Mouse (Mus musculus): ENCODE measurements around the gene Cd55. TPM values are rescaled to one million over a fixed set of nuclear protein-coding genes. Genes with fewer than 3 reads are reported as not detected.

The Cd55 gene
- 19.3 and 20.3 TPM in 2 replicates for polyA plus RNA-seq (2015; fragmentation: Nextera tagmentation; extraction: Ambion mirVana)

- peak within 1 kb of the TSS; percentile 91 for H3K27ac ChIP-seq (ENCODE audit: low read length)
- H3K4me3 ChIP-seq (ENCODE audit: low read depth, low read length) = peak within 1 kb of the TSS; percentile 76
- H3K36me3 ChIP-seq (ENCODE audit: control insufficient read depth, insufficient read depth) = no peaks in the 10 kb centered on the region
- ATAC-seq (ENCODE audit: low read depth) = peak; percentile 97
- peak within 1 kb of the TSS; percentile 92 for H3K4me2 ChIP-seq (ENCODE audit: low read depth, low read length)
- peak within 1 kb of the TSS; percentile 80 for H3K9ac ChIP-seq (ENCODE audit: low read depth, low read length)
- peaks cover 9% of the 10 kb centered on the region for H3K4me1 ChIP-seq (ENCODE audit: control insufficient read depth, low read depth, low read length)
- H3K27me3 ChIP-seq (ENCODE audit: control insufficient read depth, insufficient read depth, low read depth, low read length) = no peaks in the 10 kb centered on the region
- under 1% methylated on average over 45 of the region's 45 CpGs for WGBS (ENCODE audit: insufficient replicate concordance)
- no peaks in the 10 kb centered on the region for H3K9me3 ChIP-seq (replicated peaks; ENCODE audit: control insufficient read depth, low read length)
These were observed at the start of gene Cd55 for GRCm38 (mm10) chr1:130462084-130462861. Gene Cd55 (minus strand): TSS chr1:130462744.

- no peak for ATAC-seq (ENCODE audit: low read depth)
- no peaks in the 10 kb centered on the region for H3K27me3 ChIP-seq (ENCODE audit: control insufficient read depth, insufficient read depth, low read depth, low read length)
- no peak overlapping the region for H3K9ac ChIP-seq (ENCODE audit: low read depth, low read length)
- H3K4me2 ChIP-seq (ENCODE audit: low read depth, low read length) = no peak overlapping the region
- 56% methylated on average over 3 of the region's 3 CpGs for WGBS (ENCODE audit: insufficient replicate concordance)
- no peak overlapping the region for H3K4me3 ChIP-seq (ENCODE audit: low read depth, low read length)
- no peaks in the 10 kb centered on the region for H3K9me3 ChIP-seq (replicated peaks; ENCODE audit: control insufficient read depth, low read length)
- H3K27ac ChIP-seq (ENCODE audit: low read length) = no peak overlapping the region
- H3K36me3 ChIP-seq (ENCODE audit: control insufficient read depth, insufficient read depth) = no peaks in the 10 kb centered on the region
- H3K4me1 ChIP-seq (ENCODE audit: control insufficient read depth, low read depth, low read length) = no peaks in the 10 kb centered on the region; the same call in 1 of the 2 replicates
These were observed 49.4 kb upstream of the Cd55 start for GRCm38 (mm10) chr1:130511823-130512370.

- H3K4me2 ChIP-seq (ENCODE audit: low read depth, low read length) = no peak overlapping the region
- WGBS (ENCODE audit: insufficient replicate concordance) = 27% methylated on average over 2 of the region's 2 CpGs
- H3K9ac ChIP-seq (ENCODE audit: low read depth, low read length) = no peak overlapping the region
- H3K4me3 ChIP-seq (ENCODE audit: low read depth, low read length) = no peak overlapping the region
- ATAC-seq (ENCODE audit: low read depth) = no peak
- H3K4me1 ChIP-seq (ENCODE audit: control insufficient read depth, low read depth, low read length) = no peaks in the 10 kb centered on the region; the same call in 1 of the 2 replicates
- no peak overlapping the region for H3K27ac ChIP-seq (ENCODE audit: low read length)
- no peaks in the 10 kb centered on the region for H3K27me3 ChIP-seq (ENCODE audit: control insufficient read depth, insufficient read depth, low read depth, low read length)
- H3K36me3 ChIP-seq (ENCODE audit: control insufficient read depth, insufficient read depth) = no peaks in the 10 kb centered on the region
- H3K9me3 ChIP-seq (replicated peaks; ENCODE audit: control insufficient read depth, low read length) = no peaks in the 10 kb centered on the region
These were observed 46.4 kb upstream of the Cd55 start for GRCm38 (mm10) chr1:130508957-130509350.

- WGBS (ENCODE audit: insufficient replicate concordance) = 28% methylated on average over 6 of the region's 6 CpGs
- Histone ChIP-seq H3K9ac (ENCODE audit: low read depth, low read length) (no peak overlapping the region), H3K27me3 (ENCODE audit: control insufficient read depth, insufficient read depth, low read depth, low read length) (no peaks in the 10 kb centered on the region), H3K27ac (ENCODE audit: low read length) (no peak overlapping the region), H3K4me1 (ENCODE audit: control insufficient read depth, low read depth, low read length) (no peaks in the 10 kb centered on the region; the same call in 1 of the 2 replicates), H3K4me3 (ENCODE audit: low read depth, low read length) (no peak overlapping the region), H3K4me2 (ENCODE audit: low read depth, low read length) (no peak overlapping the region), H3K36me3 (ENCODE audit: control insufficient read depth, insufficient read depth) (no peaks in the 10 kb centered on the region), H3K9me3 (replicated peaks; ENCODE audit: control insufficient read depth, low read length) (no peaks in the 10 kb centered on the region)
- ATAC-seq (ENCODE audit: low read depth) = peak; percentile 66
These were observed 45.7 kb upstream of the Cd55 start for GRCm38 (mm10) chr1:130508030-130508956.

GRCm38 (mm10) chr1:130507408-130507807 is 44.9 kb upstream of the Cd55 start:
- H3K4me3 ChIP-seq (ENCODE audit: low read depth, low read length) = no peak overlapping the region
- H3K4me1 ChIP-seq (ENCODE audit: control insufficient read depth, low read depth, low read length) = no peaks in the 10 kb centered on the region; the same call in 1 of the 2 replicates
- no peak for ATAC-seq (ENCODE audit: low read depth)
- 56% methylated on average over 2 of the region's 2 CpGs for WGBS (ENCODE audit: insufficient replicate concordance)
- no peak overlapping the region for H3K4me2 ChIP-seq (ENCODE audit: low read depth, low read length)
- no peaks in the 10 kb centered on the region for H3K36me3 ChIP-seq (ENCODE audit: control insufficient read depth, insufficient read depth)
- H3K27me3 ChIP-seq (ENCODE audit: control insufficient read depth, insufficient read depth, low read depth, low read length) = no peaks in the 10 kb centered on the region
- no peaks in the 10 kb centered on the region for H3K9me3 ChIP-seq (replicated peaks; ENCODE audit: control insufficient read depth, low read length)
- no peak overlapping the region for H3K9ac ChIP-seq (ENCODE audit: low read depth, low read length)
- no peak overlapping the region for H3K27ac ChIP-seq (ENCODE audit: low read length)

- H3K4me1 ChIP-seq (ENCODE audit: control insufficient read depth, low read depth, low read length) = no peaks in the 10 kb centered on the region
- no peak overlapping the region for H3K27ac ChIP-seq (ENCODE audit: low read length)
- no peaks in the 10 kb centered on the region for H3K9me3 ChIP-seq (replicated peaks; ENCODE audit: control insufficient read depth, low read length)
- no peak overlapping the region for H3K4me3 ChIP-seq (ENCODE audit: low read depth, low read length)
- H3K4me2 ChIP-seq (ENCODE audit: low read depth, low read length) = no peak overlapping the region
- H3K9ac ChIP-seq (ENCODE audit: low read depth, low read length) = no peak overlapping the region
- WGBS (ENCODE audit: insufficient replicate concordance) = 59% methylated on average over 2 of the region's 2 CpGs
- ATAC-seq (ENCODE audit: low read depth) = no peak
- no peaks in the 10 kb centered on the region for H3K27me3 ChIP-seq (ENCODE audit: control insufficient read depth, insufficient read depth, low read depth, low read length)
- no peaks in the 10 kb centered on the region for H3K36me3 ChIP-seq (ENCODE audit: control insufficient read depth, insufficient read depth)
These were observed 37.4 kb upstream of the Cd55 start for GRCm38 (mm10) chr1:130499962-130500361.

GRCm38 (mm10) chr1:130498331-130498730 is 35.8 kb upstream of the Cd55 start:
- H3K27me3 ChIP-seq (ENCODE audit: control insufficient read depth, insufficient read depth, low read depth, low read length) = no peaks in the 10 kb centered on the region
- H3K36me3 ChIP-seq (ENCODE audit: control insufficient read depth, insufficient read depth) = no peaks in the 10 kb centered on the region
- ATAC-seq (ENCODE audit: low read depth) = no peak
- H3K4me1 ChIP-seq (ENCODE audit: control insufficient read depth, low read depth, low read length) = no peaks in the 10 kb centered on the region
- H3K9me3 ChIP-seq (replicated peaks; ENCODE audit: control insufficient read depth, low read length) = no peaks in the 10 kb centered on the region
- H3K9ac ChIP-seq (ENCODE audit: low read depth, low read length) = no peak overlapping the region
- no peak overlapping the region for H3K27ac ChIP-seq (ENCODE audit: low read length)
- H3K4me2 ChIP-seq (ENCODE audit: low read depth, low read length) = no peak overlapping the region
- no peak overlapping the region for H3K4me3 ChIP-seq (ENCODE audit: low read depth, low read length)

GRCm38 (mm10) chr1:130486816-130487545 is 24.4 kb upstream of the Cd55 start:
- Histone ChIP-seq H3K9me3 (replicated peaks; ENCODE audit: control insufficient read depth, low read length) (no peaks in the 10 kb centered on the region), H3K4me2 (ENCODE audit: low read depth, low read length) (no peak overlapping the region), H3K27ac (ENCODE audit: low read length) (no peak overlapping the region), H3K4me3 (ENCODE audit: low read depth, low read length) (no peak overlapping the region), H3K36me3 (ENCODE audit: control insufficient read depth, insufficient read depth) (no peaks in the 10 kb centered on the region), H3K4me1 (ENCODE audit: control insufficient read depth, low read depth, low read length) (no peaks in the 10 kb centered on the region), H3K9ac (ENCODE audit: low read depth, low read length) (no peak overlapping the region), H3K27me3 (ENCODE audit: control insufficient read depth, insufficient read depth, low read depth, low read length) (no peaks in the 10 kb centered on the region)
- no peak for ATAC-seq (ENCODE audit: low read depth)
- WGBS (ENCODE audit: insufficient replicate concordance) = 37% methylated on average over 10 of the region's 10 CpGs

Data from liver, embryonic 16.5 days (tissue).